Mouse (Mus musculus): ENCODE results near the gene Lrrc75b.

DNA sequence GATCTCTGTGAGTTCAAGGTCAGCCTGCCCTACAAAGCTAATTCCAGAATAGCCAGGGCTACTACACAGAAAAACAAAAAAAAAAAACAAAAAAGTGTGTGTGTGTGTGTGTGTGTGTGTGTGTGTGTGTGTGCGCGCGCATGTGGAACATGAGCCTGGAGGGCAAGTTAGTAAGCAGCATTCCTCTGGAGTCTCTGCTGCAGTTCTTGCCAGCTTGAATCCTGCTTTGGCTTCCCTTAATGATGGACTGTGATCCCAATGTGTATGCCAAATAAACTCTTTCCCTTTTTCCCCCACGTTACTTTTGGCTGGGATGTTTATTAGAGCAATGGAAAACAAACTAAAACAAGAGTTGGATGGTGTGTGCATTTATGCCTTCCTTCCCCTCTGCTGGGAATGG lies 38.5 kb downstream of the Lrrc75b start:
- TF ChIP-seq CTCF (IDR thresholded peaks at IDR 0.05; ENCODE audit: extremely low read depth, insufficient read depth, insufficient read length, insufficient replicate concordance): no peak
- TF ChIP-seq POLR2A (IDR thresholded peaks at IDR 0.05; ENCODE audit: low read depth, low read length): no peak

All from spleen, adult 2 months (tissue).